Mouse (Mus musculus): Measurements from ENCODE around the gene Cyp2w1.

Gene Cyp2w1

GRCm38 (mm10) chr5:139352317-139352716 lies at the start of gene Cyp2w1:
Cyp2w1 (plus strand) TSS chr5:139352617.
- DNase-seq (ENCODE audit: low spot score): no peak

GRCm38 (mm10) chr5:139303646-139304061 lies 48.8 kb upstream of the Cyp2w1 start:
- DNase-seq (ENCODE audit: low spot score): peak; percentile 52

DNA sequence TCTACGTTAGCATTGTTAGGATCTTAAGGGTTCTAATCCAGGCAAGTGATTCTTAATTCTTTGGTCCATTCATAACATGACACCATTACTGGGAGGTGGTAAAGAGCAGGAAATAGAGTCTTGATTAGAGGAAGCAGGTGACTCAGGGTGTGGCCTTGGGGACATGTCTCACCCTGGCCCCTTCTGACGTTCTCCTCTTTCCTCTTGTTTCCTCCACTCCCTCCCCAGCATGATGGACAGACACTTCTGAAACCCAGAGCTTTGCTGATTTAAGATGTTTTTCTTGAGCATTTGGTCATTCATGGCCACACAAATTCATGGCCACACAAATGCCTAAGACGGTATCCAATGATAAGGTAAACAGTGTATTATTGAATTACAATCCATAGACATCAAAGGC lies 42.5 kb upstream of the Cyp2w1 start:
- no peak for DNase-seq (ENCODE audit: low spot score)

DNA sequence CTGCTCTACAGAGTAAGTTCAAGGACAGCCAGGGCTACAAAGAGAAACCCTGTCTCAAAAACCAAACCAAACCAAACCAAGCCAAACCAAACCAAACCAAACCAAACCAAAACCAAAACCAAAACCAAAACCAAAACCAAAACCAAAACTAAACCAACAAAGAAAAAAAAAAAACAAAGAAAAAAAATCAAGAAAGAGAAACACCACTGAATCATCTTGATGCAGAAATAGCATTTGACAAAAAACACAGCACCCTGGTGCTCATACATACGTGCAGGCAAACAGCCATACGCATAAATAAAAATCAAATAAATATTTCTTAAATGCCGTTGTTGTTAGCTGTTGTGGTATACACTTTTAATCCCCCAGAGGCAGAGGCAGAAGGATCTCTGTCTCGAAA lies 41.9 kb upstream of the Cyp2w1 start:
- DNase-seq (ENCODE audit: low spot score): no peak

DNA sequence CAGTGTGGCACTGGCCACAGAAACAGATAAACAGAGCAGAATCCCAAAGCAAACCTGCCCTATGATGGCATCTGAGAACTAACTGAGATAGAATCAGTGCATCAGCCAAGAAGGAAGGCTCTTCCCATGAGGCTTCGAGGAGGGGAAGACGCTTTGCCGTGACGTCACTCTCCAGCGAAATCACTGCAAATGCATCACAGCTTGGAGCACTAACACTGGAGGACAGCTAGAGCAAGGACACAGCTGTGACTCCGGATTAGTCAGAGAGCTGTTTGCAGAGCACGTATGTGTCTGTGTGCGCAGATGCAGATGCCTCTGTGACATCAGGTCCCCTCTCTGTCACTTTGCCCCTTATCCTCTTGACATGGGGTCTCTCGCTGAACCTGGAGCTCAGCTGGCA lies 40.6 kb upstream of the Cyp2w1 start:
- no peak for DNase-seq (ENCODE audit: low spot score)

DNA sequence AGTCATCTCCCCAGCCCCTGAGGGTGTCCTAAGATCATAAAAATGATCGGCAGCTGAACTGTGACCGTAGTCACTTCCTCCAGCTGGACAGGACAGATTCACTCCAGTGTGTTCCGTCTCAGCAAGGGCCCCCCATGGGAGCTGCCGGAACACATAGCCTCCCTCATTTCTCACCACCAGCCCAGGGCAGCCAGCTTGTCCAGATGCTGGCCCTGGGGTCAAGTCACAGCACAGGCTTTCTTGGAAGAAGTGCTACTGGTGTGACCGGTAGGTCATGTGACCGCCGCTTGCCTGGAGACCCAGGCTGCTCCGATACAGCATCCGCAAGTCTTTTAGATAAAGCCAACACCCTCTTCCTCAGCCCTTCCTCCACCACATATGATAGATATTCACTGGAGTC lies 38.9 kb upstream of the Cyp2w1 start:
- DNase-seq (ENCODE audit: low spot score): no peak

- no peak for DNase-seq (ENCODE audit: low spot score)
Measured at GRCm38 (mm10) chr5:139314941-139315642, 37.3 kb upstream of the Cyp2w1 start.

DNA sequence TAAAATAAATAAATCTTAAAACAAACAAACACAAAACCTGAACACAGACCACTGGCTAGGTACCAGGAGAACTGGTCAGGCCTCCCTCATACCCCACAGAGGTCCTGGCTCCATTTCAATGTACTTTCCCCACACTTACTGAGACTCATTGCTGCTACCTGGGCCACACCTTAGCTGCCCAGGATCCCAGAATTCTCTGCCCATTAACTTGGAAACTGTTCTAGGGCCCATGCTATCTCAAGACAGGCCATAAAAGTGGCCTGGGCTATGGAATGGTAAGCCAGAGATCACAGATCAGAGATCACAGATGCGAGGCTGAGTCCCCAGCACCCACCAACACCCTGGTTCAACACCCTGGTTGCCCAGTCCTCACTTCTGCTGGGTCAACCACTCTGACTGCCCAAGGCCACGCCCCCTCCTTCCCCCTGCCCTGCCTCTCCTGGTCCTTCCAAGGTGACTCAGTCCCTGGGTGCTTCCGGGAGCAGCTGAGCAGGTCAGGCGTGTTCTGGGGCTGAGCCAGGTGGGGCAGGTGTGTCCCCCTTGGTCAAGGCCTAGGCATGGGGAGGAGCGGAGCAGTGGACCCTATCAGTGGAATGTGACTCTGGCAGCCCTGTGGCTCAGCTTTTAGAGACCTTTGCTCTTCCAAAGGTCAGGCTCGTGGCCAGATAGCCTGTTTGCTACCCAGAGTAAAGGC lies 35.3 kb upstream of the Cyp2w1 start:
- no peak for DNase-seq (ENCODE audit: low spot score)

- DNase-seq (ENCODE audit: low spot score): no peak
Measured at GRCm38 (mm10) chr5:139317751-139318504, 34.5 kb upstream of the Cyp2w1 start.

- DNase-seq (ENCODE audit: low spot score): no peak
Measured at GRCm38 (mm10) chr5:139320424-139320823, 32.0 kb upstream of the Cyp2w1 start.

DNA sequence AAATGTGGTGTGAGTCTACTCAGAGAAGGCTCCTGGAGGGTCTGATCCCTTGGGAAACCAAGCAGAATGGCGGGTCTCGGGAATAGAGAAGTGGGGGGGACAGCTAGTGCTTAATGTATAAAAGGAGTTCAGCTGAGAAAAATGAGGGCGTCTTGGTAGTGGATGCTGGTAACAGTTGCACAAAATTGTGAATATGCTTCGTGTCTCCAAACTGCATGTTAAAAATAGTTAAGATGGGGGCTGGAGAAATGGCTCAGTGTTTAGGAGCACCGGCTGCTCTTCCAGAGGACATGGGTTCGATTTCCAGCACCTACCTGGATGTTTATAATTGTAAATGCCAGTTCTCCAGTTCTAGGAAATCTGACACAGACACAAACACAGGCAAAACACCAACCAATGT lies 31.1 kb upstream of the Cyp2w1 start:
- DNase-seq (ENCODE audit: low spot score): no peak

GRCm38 (mm10) chr5:139323260-139323924 lies 29.0 kb upstream of the Cyp2w1 start:
- no peak for DNase-seq (ENCODE audit: low spot score)

- DNase-seq (ENCODE audit: low spot score): no peak
Measured at GRCm38 (mm10) chr5:139324045-139324491, 28.3 kb upstream of the Cyp2w1 start.

DNA sequence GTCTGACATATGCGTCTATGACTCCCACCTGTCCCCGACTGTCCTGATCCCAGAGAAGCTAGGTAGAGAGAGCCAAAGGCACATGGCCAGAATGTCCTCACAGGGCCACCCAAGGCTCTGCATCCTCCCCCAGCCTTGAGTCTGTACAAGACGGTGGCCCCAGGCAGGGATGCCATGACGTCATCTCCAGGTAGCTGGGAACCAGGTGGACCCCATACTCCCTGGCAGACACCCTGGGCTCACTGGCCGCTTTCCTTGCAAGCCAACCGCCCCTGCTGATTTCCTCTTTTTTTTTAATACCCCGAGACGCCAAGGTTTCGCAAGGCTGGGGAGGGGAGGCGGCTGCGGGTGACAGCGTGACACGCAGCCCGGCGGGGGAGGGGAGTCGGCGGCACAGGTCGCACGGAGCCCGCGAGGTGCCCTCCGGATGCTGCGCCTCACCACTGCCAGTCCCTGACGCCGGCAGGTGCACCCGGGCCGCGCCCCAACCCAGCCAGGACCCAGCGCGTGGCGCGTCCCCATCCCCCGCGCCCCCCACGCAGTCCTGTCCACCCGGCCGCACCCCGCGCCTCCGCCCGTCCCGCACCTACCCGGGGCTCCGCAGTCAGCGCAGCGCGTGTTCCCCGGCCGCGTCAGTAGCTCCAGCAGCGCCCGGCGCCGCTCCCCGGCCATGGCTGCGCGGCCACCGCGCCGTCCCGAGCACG lies 27.6 kb upstream of the Cyp2w1 start:
- DNase-seq (ENCODE audit: low spot score): peak; percentile 39

DNA sequence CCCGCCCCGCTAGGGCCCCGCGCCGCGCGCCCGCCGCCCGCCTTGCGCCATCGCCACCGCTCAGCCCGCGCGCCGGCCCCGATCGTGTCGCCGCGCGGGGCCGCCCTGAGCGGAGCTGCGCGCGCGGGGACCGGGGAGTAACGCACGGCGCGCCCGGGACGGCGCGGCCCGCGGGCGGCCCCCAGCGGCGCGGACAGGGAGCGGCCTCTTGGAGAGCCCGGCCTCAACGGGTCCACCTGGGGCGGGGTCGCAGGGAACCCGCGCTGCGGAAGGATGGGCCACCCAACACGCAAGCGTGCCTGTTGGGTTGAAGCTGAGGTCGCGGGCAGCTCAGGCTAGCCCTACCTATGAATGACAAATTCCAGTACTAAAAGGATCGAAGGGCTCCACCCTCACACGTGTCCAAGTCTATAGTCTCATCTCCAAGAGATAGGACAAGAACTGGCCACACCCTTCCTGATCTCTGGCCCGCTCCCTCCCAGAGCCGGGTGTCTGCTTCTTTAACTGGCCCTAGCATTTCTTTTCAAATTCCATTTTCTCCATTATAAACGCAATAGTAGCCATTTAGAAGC lies 26.9 kb upstream of the Cyp2w1 start, which contains the start of gene Adap1:
Adap1 (minus strand) TSS at position 228 of the 572 bp plus-strand sequence.
- peak; percentile 58 for DNase-seq (ENCODE audit: low spot score)

DNA sequence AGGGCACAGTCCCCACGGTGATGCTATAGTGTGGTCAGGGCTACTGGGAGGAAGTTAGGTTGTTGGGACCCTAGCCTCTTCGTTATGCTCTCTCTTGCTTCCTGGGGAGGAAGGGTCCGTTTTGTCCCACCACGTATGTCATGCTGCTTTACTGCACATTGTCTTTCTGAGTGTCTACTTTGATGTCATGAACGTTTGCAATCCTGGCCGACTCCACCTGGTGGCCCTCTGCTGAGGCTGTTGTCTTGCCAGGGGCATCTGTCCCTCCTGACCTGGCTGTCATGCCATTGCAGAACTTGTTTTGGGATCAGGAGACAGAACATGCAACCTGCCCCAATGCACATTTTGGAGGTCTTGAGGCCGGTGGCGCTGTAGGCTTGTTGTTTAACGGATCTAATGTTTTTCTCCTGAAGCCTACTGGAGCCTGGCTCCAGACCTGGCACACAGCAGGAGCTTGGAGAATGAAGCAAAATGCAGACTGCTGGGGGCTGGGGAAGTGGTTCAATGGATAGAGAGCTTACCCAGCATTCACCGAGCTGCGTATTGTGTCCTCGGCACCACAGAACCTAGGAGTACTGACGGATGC lies 26.2 kb upstream of the Cyp2w1 start:
- no peak for DNase-seq (ENCODE audit: low spot score)

DNA sequence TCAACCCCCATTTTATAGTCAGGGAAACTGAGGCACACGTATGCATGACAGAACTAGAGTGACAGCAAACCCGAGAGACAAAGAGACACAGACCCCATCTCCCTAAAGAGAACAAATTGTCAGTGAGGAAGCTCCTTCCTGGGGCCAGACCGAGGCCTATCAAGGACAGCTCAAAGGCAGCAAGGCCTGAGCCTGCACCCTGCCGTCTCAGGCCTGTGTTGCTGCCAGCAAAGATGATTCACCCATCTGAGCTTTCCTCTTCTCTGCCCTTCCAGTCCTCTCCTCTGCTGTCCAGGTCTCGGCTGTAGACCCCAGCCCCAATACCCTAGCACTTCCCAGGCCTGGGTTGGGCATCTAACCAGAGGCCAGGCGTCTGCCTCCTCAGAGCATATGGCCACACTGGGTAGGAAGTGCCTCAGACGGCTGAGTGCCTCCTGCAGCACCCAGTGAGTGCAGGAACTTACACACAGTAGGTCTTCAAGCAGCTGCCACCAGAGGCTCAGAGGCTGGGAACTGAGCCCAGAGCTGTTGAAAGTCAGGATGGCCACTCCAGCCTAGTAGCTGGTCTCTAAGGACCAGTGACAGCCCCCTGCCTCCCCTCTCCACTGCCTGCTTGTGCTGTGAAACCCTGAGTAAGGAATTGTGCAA lies 25.3 kb upstream of the Cyp2w1 start:
- DNase-seq (ENCODE audit: low spot score): no peak

- DNase-seq (ENCODE audit: low spot score): no peak
Measured at GRCm38 (mm10) chr5:139327634-139328020, 24.8 kb upstream of the Cyp2w1 start.

GRCm38 (mm10) chr5:139330766-139331165 lies 21.7 kb upstream of the Cyp2w1 start:
- no peak for DNase-seq (ENCODE audit: low spot score)

DNA sequence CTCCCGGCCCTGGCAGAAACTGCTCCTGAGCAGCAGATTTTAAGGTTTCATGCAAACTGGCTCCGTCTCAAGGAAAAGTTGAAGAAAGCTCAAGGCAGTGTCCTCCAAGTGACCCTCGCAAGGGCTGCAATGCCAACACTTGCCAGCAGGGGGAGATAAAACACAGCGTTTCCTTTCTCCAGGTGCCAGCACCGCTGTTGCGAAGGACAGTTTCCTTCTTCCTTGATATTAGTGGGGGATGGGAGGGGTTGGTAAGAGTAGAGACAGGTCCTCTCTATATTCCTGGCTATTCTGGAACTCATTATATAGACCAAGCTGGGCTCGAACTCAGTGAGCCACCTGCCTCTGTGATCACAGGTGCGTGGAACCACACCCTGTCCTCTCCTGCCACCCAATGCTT lies 20.7 kb upstream of the Cyp2w1 start:
- DNase-seq (ENCODE audit: low spot score): peak; percentile 51
